Mouse (Mus musculus) kidney, postnatal 4 days (tissue): Measurements from ENCODE around the gene Dctn3.
"Not testable (repeated sequence)": the region's sequence is repeated elsewhere in the genome, so short reads cannot be mapped to it uniquely, and the experiment has no call there.

Source experiments
- DNase-seq, 2 experiments: peaks; one replicate each; pipeline ENCODE4 v3.0.0; 2021; ENCODE audit warnings: mixed read lengths in 2 of 2

The Dctn3 gene

DNA sequence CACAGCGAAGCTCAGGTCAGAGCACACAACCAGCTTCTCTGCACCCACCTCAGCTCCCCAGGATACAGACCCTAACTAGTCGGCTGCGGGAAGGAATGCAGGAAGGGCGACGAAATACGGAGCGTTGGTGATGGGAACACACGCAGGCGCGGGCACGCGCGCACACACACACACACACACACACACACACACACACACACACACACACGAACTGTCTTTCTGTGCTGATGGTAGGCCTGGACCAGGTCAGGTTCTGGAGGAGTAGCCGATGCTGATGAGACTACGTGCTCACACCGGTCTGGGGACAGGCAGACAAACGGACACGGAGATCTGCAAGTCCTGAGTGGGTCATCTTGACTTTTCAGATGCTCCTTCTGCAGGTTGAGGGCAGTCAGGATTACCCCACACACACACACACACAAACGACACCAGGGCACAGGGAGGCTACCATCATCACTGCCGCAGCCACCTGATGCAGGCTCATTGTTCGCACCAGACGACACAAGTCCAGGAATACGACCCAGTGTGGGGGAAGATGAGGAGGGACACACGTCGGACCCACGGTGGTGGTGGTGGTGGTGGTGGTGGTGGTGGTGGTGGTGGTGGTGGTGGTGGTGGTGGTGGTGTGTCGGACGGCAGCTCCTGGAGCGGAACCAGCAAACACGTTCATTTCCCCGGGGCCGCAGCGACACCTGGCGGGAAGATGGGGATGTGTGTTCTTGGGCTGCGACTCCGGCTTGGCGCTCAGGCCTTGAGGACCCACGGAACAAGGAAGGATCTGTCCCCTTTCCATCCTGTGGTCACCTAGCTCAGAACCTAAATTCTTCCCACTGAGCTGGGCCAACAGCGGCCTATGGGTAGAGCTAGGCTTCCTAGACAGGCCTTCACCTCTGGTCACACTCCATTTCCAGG is 25.8 kb downstream of the Dctn3 start, which contains the start of gene Cntfr:
Cntfr (minus strand) TSS at position 160 of the 912 bp plus-strand sequence.
- DNase-seq = peak; percentile 91

DNA sequence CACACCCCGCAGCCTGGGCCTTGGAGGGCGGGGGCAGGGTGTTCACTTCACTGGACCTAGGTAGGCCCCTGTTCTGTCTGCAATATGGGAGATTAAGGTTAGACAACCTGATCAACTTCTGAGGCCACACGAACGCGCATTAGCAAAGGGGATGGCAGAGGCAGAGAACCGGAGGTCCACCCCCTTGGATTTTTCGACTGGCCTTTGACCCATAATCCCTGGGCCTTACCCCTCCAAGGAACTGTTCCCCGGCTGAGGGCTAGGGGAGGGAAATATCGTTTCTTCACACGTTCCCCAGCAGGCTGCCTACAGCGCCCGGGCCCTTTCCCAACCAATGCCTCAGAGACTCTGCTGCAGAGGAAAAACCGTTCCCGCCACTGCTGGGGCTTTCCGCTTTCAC is 26.5 kb downstream of the Dctn3 start:
- DNase-seq = peak in 1 of 2 experiments; percentile 9

GRCm38 (mm10) chr4:41695800-41696199 is 27.2 kb downstream of the Dctn3 start:
- DNase-seq = peak in 1 of 2 experiments; percentile 13

DNA sequence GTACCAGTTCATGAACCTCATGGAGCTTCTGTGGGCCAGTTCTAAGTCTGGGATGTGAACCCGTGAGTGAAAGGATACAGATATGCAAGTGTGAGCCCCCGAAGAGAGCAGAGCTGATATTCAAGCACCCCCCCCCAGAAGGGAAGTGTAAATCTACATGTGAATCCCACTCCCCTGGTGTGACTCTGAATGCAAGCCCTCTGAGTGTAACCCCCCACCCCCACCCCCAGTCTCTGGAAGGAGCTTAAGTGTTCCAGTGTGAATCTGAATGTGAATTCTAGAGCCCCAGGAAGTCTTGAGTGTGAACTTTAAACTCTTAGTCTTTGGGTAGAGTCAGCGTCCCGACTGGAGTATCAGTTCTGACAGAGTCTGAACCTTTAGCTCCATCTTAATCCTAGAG is 29.5 kb downstream of the Dctn3 start:
- DNase-seq = not testable (repeated sequence)

DNA sequence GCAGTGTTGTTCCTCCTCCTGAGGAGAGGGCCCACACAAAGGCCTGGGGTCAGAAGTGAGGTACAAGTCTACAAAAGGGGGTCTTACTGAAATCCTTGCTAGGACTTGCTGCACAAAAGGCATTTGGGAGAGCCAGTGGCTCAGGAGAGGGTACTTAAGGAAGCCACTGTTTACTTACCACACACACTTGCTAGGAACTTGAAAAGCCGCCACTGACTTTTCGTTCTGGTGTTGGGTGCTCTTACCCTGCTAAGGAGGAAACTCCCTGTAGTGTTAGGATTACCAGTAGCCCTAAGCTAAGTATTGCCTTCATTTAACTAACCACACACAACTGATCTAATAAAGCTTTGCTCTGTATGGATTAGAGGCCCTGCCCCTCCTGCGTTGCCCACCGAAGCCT is 33.0 kb downstream of the Dctn3 start:
- not testable (repeated sequence) for DNase-seq

DNA sequence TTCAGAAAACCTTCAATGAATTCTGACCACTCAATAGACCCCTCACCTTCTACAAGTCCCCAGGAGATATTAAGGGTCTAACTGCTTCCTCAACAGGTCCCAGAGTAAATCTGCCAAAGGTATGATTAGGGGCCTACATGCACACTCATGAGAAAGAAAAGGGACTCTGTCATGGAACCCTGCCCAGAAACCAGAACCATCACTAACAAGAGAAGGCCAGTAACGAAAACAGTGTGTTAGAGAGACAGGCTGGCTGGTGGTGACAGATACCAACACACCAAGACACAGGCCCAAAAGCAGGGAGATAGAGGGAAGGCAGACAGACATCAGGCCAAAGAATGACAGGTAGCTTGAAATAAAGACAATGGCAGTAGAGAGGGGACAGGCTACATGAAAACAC is 34.4 kb downstream of the Dctn3 start:
- DNase-seq = not testable (repeated sequence)

GRCm38 (mm10) chr4:41685882-41686492 is 37.0 kb downstream of the Dctn3 start:
- not testable (repeated sequence) for DNase-seq

DNA sequence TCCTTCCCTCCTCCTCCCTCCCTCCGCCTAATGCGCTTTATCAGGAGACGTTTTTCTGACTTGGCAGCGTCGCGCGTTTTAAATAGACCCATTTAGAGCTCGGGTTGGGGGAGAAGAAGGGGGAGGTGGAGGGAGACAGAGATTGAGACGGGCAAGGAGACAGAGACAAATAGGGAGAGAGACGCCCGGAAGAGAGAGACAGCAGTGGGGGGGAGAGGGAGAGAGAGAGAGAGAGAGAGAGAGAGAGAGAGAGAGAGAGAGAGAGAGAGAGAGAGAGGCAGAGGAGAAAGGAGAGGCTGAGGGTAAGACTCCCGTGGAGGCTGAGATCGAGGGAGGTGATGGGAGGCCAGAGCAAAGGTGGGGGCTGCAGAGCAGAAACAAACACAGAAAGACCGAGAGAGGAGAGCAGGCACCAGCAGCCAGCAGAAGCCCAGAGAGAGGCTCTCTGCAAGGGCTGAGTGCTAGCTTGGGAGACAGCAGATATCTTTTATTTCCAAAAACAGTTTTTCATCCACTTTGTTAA is 38.0 kb downstream of the Dctn3 start:
- DNase-seq = peak in 1 of 2 experiments; percentile 42

- not testable (repeated sequence) for DNase-seq
Measured at GRCm38 (mm10) chr4:41684131-41684930, 38.6 kb downstream of the Dctn3 start.

- DNase-seq = peak; percentile 49 to 64
Measured at GRCm38 (mm10) chr4:41683303-41683702, 39.7 kb downstream of the Dctn3 start.

DNA sequence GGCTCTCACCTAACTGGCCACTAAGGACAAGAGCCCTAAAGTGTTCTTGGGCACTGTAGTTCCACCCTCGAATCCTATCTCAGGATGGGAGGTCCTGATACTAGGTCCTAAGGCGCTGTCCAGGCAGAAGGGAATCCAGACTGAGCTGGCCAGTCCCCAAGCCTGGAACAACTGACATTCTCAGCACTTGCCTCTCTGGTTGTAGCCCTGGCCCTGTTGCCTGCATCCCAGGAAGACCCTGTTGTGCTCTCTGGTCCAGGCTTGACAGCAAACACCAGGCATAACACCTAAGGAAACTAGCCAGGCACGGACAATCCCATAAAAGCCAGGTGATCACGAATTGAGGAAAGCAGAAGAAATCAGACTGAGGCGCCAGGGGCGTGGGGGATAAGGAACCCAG is 40.2 kb downstream of the Dctn3 start:
- no peak for DNase-seq

GRCm38 (mm10) chr4:41681947-41682346 is 41.0 kb downstream of the Dctn3 start:
- no peak for DNase-seq

DNA sequence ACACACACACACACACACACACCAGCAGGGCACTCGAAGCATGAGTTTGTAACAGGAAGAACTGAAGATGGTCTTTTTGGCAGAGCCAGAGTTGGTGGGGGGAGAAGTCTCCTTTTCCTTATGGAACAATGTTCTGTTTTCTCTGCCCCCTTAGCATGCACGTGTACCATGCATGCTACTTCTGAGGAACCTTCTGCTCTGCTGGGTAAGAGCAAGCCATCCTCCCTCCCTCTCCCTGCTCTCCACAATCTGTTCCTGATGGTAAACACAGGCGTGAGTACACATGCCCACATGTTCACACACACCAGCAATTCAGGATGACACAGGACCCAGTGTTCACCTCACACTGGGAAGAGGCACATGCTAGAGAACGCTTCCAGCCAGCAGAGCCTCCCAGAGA is 41.8 kb downstream of the Dctn3 start:
- DNase-seq = no peak

DNA sequence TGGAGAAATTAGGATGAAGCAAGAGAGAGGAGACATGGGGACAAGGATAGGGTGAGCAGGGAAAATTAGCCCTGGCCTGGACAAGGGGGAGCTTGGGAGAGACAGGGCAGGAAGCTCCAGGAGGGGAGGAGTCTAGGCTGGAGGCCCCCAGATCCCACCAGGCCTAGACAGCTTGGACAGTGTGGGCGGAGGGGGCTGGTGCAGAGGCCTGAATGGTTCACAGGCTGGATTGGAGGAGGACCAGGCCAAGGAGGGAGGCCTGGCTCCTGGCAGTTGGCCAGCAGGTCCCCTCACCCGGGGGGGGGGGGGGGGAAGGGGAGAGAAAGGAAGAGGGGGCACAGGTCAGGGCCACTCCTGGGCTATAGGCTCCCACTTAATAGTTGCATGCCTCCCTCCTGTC is 43.7 kb downstream of the Dctn3 start:
- DNase-seq = peak in 1 of 2 experiments; percentile 59

DNA sequence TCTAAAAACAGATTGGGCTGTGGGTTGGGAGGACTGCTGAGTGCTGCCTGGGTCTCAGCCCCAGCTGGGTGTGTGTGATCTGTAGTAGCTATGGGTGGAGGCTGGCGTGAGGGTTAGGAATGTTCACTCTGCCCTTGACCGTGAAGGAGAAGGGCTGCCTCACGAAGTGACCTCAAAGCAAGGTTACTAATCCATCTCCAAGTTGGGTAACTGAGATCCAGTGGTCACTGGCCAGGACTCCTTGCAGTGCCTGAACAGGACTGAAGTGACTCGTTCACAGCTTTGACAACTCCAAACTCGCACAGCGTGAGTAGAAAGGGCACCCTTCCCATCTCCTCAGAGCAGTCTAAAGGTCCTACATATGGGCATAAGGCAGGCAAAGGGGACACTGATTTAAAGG is 44.1 kb downstream of the Dctn3 start:
- DNase-seq = no peak

DNA sequence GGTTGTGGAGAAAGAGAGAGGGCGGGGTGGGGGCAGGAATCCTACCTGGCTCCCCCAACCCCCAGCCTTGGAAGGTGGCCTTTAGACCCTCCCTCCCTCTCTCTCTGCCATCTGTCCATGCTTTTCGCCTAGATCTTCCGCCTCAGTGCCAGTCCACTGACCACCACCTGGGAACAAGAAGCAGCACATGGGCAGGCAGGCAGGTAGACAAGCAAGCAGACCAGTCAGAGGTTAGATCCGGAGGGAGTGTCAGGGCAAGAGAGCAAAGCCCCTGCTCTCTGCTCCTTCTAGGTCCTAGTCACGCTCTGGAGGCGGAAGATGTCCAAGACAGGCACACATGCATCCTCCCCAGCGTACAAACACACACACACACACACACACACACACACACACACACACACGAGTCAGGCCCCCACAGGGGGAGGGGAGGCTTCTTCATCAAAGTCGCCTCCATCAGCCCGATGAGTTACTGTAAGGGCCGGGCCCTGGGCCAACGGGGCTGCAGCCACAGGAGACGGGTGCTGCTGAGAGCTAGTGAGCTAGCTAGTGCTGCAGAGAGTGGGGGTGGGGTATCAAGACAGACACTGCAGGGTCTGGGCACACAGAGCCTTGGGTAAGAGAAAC is 45.9 kb downstream of the Dctn3 start:
- DNase-seq = peak; percentile 83 to 89

DNA sequence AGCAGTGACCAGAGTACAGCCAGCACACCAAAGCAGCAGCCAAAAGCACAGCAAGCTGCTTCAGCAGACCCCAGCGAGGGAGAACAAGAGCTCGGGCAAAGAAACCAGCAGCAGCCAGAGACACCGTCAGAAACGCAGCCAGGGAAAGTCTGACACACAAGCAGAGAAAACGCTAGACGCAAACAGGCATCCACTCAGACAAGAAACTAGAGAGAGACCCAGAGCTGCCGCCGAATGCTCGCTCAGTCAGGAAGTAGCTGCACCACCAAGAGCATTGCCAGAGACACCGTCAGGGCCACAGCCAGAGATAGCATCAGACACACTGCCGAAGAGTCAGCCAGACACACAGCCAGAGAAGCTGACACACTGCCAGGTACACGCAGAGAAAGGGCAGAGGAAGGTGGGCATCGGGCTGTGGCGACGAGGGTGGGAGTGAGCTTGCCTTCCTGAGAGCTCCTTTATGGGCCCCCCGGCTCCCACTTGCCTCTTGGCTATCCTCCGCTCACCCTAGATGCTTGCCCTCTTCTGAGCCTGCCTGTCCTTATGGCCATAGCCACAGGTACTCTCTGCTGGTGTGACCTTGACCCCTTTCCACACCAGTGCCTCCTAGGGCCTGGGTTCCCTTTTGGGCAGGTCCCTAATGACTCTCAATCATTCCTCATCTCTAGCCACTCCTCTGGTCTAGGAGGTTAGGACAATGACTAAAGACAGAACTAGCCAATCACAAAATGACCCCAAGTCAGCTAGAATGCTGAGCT is 46.5 kb downstream of the Dctn3 start:
- peak in 1 of 2 experiments; percentile 37 for DNase-seq

- no peak for DNase-seq
Measured at GRCm38 (mm10) chr4:41673186-41673585, 49.8 kb downstream of the Dctn3 start.

- peak; percentile 48 to 66 for DNase-seq
Measured at GRCm38 (mm10) chr4:41672522-41672963, 50.4 kb downstream of the Dctn3 start.

GRCm38 (mm10) chr4:41671963-41672480 is 50.9 kb downstream of the Dctn3 start:
- DNase-seq = no peak

DNA sequence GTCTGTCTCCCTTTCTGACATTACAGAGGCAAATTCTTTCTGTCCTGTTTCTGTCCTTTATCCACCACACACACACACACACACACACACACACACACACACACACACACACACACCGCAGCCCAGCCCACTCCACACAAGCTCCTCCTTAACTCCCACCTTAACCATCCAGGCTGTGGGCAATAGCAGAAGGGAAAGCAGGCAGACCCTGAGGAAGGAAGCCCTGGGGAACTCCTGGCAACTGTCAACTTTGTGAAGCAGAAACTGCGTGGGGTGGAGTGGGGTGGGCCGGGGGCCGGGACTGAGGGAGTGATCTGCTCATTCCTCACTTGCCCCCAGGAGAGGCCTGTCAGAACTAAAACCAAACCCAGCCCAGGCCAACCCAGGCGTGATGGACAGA is 51.5 kb downstream of the Dctn3 start:
- no peak for DNase-seq
